Mouse (Mus musculus): Measurements from ENCODE around the gene Rad23a. TPM values are rescaled to one million over a fixed set of nuclear protein-coding genes. Genes with fewer than 3 reads are reported as not detected.
A peak's percentile ranks its signal among the peaks of the same experiment; 100 is the strongest.

Gene Rad23a
- total and polyA plus RNA-seq, 2 experiments from 2014 or later: 62.5 to 90.6 TPM

DNA sequence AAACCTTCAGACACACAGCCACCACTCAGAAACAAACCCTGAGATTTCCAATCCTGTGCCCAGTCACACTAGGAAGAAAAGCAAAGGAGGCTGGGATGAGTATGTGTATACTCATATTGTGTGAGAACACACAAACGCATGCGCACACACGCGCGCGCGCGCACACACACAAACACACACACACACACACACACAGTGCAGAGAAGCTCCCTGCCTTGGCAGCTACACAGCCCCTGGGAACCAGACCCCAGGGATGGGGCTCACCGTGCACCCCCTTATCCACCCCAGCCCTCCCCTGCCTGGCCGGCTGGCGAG lies 26.3 kb downstream of the Rad23a start:
- Histone ChIP-seq H3K4me3 (ENCODE audit: low read length) (no peak overlapping the region), H3K9me3 (ENCODE audit: low read length) (no peaks in the 10 kb centered on the region), H3K36me3 (ENCODE audit: insufficient read depth, low read length) (no peaks in the 10 kb centered on the region), H3K4me1 (ENCODE audit: insufficient read depth, low read length) (0 out of 2 replicates have a peak, but pooled peaks cover 15% of the 10 kb centered on the region), H3K27ac (peak overlapping the region; percentile 76), H3K4me2 (ENCODE audit: low read depth, low read length) (no peak overlapping the region), H3K27me3 (ENCODE audit: insufficient read depth, low read length) (no peaks in the 10 kb centered on the region), H3K9ac (replicated peaks; ENCODE audit: low read length) (0 out of 2 replicates have a peak overlapping the region, but pooled peaks have one; percentile 28)
- 67% methylated on average over 11 of the region's 11 CpGs for WGBS
- DNase-seq (ENCODE audit: low spot score) (no peak), ATAC-seq (peak; percentile 16)
- TF ChIP-seq CTCF (IDR thresholded peaks at IDR 0.05; ENCODE audit: low read depth): no peak

DNA sequence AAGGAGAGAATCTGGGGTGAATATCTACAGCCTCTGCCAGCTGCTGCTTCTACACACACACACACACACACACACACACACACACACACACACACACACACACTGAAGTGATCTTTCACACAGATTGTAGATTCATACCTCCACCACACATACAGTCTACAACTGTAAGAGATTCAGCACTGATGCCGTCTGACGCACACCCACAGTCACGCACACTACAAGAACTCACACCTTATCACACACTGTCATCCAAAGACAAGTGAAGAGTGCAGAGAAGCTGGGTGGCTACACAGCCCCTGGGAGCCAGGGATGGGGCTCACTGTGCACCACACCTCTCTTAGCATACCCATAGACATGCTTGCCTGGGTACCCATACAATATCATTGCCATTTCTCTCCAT lies 26.6 kb downstream of the Rad23a start:
- H3K27me3 ChIP-seq (ENCODE audit: insufficient read depth, low read length): no peaks in the 10 kb centered on the region
- peak overlapping the region; percentile 76 for H3K27ac ChIP-seq
- H3K36me3 ChIP-seq (ENCODE audit: insufficient read depth, low read length): no peaks in the 10 kb centered on the region
- DNase-seq (ENCODE audit: low spot score) (no peak), ATAC-seq (no peak)
- H3K4me2 ChIP-seq (ENCODE audit: low read depth, low read length): no peak overlapping the region
- WGBS: 83% methylated on average over 3 of the region's 3 CpGs
- H3K4me1 ChIP-seq (ENCODE audit: insufficient read depth, low read length): 0 out of 2 replicates have a peak, but pooled peaks cover 15% of the 10 kb centered on the region
- no peak for TF ChIP-seq CTCF (IDR thresholded peaks at IDR 0.05; ENCODE audit: low read depth)
- no peak overlapping the region for H3K9ac ChIP-seq (replicated peaks; ENCODE audit: low read length)
- H3K4me3 ChIP-seq (ENCODE audit: low read length): no peak overlapping the region
- H3K9me3 ChIP-seq (ENCODE audit: low read length): no peaks in the 10 kb centered on the region

DNA sequence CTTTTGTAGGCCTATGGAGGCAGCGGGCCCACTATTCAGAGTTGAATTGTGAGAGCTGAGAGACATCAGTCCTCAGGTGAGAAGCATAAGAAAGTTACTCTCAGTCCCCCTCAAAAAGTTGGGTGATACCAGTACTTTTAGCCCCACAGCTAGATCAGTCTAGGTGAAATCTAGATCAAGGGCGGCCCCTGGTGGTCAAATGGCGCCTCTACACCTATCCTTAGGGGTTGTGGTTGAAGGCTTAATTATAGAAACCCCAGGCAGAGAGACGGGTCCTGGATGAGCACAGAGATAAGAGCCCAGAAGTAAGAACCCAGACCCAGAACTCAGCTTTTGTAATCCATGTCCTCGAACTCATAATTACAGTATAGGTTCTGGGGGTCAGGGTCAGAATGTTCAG lies 27.4 kb downstream of the Rad23a start:
- Histone ChIP-seq H3K36me3 (ENCODE audit: insufficient read depth, low read length) (no peaks in the 10 kb centered on the region), H3K4me1 (ENCODE audit: insufficient read depth, low read length) (0 out of 2 replicates have a peak, but pooled peaks cover 15% of the 10 kb centered on the region), H3K4me2 (ENCODE audit: low read depth, low read length) (no peak overlapping the region), H3K27ac (peak overlapping the region; percentile 76; the same call in 1 of the 2 replicates), H3K9ac (replicated peaks; ENCODE audit: low read length) (no peak overlapping the region), H3K4me3 (ENCODE audit: low read length) (no peak overlapping the region), H3K27me3 (ENCODE audit: insufficient read depth, low read length) (no peaks in the 10 kb centered on the region), H3K9me3 (ENCODE audit: low read length) (no peaks in the 10 kb centered on the region)
- no peak for ATAC-seq
- 2% methylated on average over 5 of the region's 5 CpGs for WGBS
- TF ChIP-seq CTCF (IDR thresholded peaks at IDR 0.05; ENCODE audit: low read depth): peak; percentile 93
- peak; percentile 90 for DNase-seq (ENCODE audit: low spot score)

DNA sequence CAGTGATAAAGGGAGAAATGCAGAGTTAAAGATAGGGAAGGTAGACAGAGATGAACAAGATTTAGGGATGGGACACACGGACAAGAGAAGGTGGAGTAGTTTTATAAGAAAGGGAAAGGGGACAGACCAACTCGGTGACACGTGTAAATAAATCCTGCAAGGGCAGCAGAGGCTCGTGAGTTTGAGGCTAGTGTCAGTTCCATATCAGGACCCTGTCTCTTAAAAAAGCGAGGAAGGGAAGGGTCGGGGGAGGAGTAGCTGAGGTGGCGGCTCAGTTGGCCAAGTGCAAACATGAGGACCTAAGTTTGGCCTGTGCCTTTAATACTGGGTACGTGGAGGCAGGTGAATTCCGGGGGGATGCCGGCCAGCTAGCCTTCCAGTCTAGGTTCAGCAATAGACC lies 29.2 kb downstream of the Rad23a start:
- no peak for ATAC-seq
- Histone ChIP-seq H3K36me3 (ENCODE audit: insufficient read depth, low read length) (no peaks in the 10 kb centered on the region), H3K9me3 (ENCODE audit: low read length) (no peaks in the 10 kb centered on the region), H3K9ac (replicated peaks; ENCODE audit: low read length) (0 out of 2 replicates have a peak overlapping the region, but pooled peaks have one; percentile 39), H3K27ac (peak overlapping the region; percentile 5; the same call in 1 of the 2 replicates), H3K4me1 (ENCODE audit: insufficient read depth, low read length) (0 out of 2 replicates have a peak, but pooled peaks cover 15% of the 10 kb centered on the region), H3K27me3 (ENCODE audit: insufficient read depth, low read length) (no peaks in the 10 kb centered on the region), H3K4me2 (ENCODE audit: low read depth, low read length) (peak overlapping the region; percentile 56), H3K4me3 (ENCODE audit: low read length) (peak overlapping the region; percentile 29)
- 12% methylated on average over 10 of the region's 10 CpGs for WGBS
- DNase-seq (ENCODE audit: low spot score): no peak
- TF ChIP-seq CTCF (IDR thresholded peaks at IDR 0.05; ENCODE audit: low read depth): no peak

DNA sequence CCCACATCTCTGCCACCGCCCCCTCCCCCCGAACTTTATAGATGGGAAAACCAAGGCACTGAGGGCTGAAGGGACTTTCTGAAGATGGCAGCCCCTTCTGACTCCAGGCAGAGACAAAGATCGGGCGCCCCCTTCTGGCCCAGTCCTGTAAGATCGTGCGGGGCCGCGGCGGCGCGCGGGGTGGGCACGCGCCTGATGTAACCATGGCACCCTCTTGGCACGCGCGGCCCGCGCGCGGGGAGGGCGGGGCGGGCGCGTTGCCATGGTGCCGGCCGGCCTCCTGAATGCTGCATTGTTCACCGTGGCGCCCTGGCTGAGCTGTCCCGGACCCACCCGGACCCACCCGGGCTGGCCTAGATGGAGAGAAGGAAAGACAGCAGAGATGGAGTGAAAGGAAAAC lies 29.6 kb downstream of the Rad23a start:
- H3K27me3 ChIP-seq (ENCODE audit: insufficient read depth, low read length): no peaks in the 10 kb centered on the region
- DNase-seq (ENCODE audit: low spot score): peak; percentile 95
- peak overlapping the region; percentile 29 for H3K4me3 ChIP-seq (ENCODE audit: low read length)
- 0 out of 2 replicates have a peak overlapping the region, but pooled peaks have one; percentile 39 for H3K9ac ChIP-seq (replicated peaks; ENCODE audit: low read length)
- no peaks in the 10 kb centered on the region for H3K9me3 ChIP-seq (ENCODE audit: low read length)
- H3K4me2 ChIP-seq (ENCODE audit: low read depth, low read length): peak overlapping the region; percentile 56
- peak overlapping the region; percentile 5; the same call in 1 of the 2 replicates for H3K27ac ChIP-seq
- 0 out of 2 replicates have a peak, but pooled peaks cover 15% of the 10 kb centered on the region for H3K4me1 ChIP-seq (ENCODE audit: insufficient read depth, low read length)
- WGBS: under 1% methylated on average over 32 of the region's 32 CpGs
- TF ChIP-seq CTCF (IDR thresholded peaks at IDR 0.05; ENCODE audit: low read depth): peak; percentile 78
- ATAC-seq: peak; percentile 87
- no peaks in the 10 kb centered on the region for H3K36me3 ChIP-seq (ENCODE audit: insufficient read depth, low read length)

DNA sequence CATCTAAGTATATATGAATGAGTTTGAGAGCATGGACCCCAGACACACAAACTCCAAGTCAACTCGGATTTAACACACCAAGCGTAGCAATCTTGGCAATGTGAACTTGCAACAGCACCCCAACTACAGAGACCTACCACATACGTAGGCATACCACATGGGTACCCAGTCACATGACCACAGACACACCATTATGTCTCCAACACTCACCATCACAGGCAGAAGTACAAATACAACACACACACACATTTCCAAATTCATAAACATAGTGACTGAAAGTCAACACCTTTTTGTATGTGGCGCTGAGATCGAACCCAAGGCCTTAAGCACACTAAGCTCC lies 30.6 kb downstream of the Rad23a start:
- DNase-seq (ENCODE audit: low spot score): no peak
- Histone ChIP-seq H3K9ac (replicated peaks; ENCODE audit: low read length) (no peak overlapping the region), H3K4me2 (ENCODE audit: low read depth, low read length) (no peak overlapping the region), H3K36me3 (ENCODE audit: insufficient read depth, low read length) (no peaks in the 10 kb centered on the region), H3K27me3 (ENCODE audit: insufficient read depth, low read length) (no peaks in the 10 kb centered on the region), H3K9me3 (ENCODE audit: low read length) (no peaks in the 10 kb centered on the region), H3K4me1 (ENCODE audit: insufficient read depth, low read length) (0 out of 2 replicates have a peak, but pooled peaks cover 9% of the 10 kb centered on the region), H3K4me3 (ENCODE audit: low read length) (no peak overlapping the region), H3K27ac (no peak overlapping the region)
- no peak for TF ChIP-seq CTCF (IDR thresholded peaks at IDR 0.05; ENCODE audit: low read depth)
- ATAC-seq: no peak
- 68% methylated on average over 5 of the region's 5 CpGs for WGBS

DNA sequence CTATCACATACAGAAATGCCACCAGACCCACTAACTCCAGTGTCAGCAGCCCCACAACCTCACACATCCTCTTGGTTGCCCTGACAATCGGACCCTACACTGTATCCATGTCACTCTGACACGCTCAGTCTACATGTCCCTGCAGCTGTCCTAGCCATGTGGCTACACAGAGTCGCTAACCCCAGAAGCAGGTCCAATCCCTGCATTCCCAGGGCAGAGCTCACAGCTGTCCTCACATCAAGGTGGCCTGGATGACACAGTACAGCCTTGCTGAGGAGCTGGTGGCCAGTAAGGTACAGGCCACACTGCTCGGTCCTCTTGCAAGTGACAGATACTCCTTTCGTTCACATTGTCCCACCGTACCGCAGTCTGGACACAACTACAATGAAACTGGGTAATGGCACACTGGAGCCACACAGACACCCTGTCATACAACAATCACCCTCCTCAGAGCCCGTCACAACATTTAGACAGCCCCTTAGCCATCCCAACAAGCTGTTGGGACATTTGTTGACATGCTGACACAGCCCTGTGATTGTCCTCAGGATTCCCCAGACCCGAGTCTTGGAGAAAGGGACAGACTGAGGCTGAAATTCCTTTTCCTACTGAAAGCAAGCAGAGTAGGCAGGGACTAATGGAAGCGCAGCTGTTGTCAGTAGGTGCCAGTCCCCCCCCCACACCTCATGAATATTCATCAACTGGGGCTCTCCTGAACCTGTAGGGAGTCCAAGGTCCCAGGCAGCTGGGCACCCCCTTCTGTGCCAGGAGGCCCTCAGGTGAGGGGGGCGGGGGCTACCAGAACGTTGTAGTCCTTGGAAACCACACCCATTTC lies 31.1 kb downstream of the Rad23a start:
- ATAC-seq (no peak), DNase-seq (ENCODE audit: low spot score) (no peak)
- 0 out of 2 replicates have a peak, but pooled peaks cover 5% of the 10 kb centered on the region for H3K4me1 ChIP-seq (ENCODE audit: insufficient read depth, low read length)
- no peak overlapping the region for H3K9ac ChIP-seq (replicated peaks; ENCODE audit: low read length)
- no peaks in the 10 kb centered on the region for H3K36me3 ChIP-seq (ENCODE audit: insufficient read depth, low read length)
- H3K4me3 ChIP-seq (ENCODE audit: low read length): no peak overlapping the region
- H3K9me3 ChIP-seq (ENCODE audit: low read length): no peaks in the 10 kb centered on the region
- no peak for TF ChIP-seq CTCF (IDR thresholded peaks at IDR 0.05; ENCODE audit: low read depth)
- no peak overlapping the region for H3K27ac ChIP-seq
- WGBS: 43% methylated on average over 12 of the region's 12 CpGs
- no peaks in the 10 kb centered on the region for H3K27me3 ChIP-seq (ENCODE audit: insufficient read depth, low read length)
- no peak overlapping the region for H3K4me2 ChIP-seq (ENCODE audit: low read depth, low read length)
